Mouse (Mus musculus) thymus, adult 2 months (tissue): Measurements from ENCODE around the gene Tmem92. TPM values are rescaled to one million over a fixed set of nuclear protein-coding genes. Genes with fewer than 3 reads are reported as not detected.

Experiments
- DNase-seq: peaks from one replicate; pipeline ENCODE4 v3.0.0; 2021
- H3K27ac ChIP-seq: fragments of 200-500 bp; 2 replicates; pipeline ENCODE4 v1.5.1; 2012; ENCODE audit warnings: low read length, control low read depth; ENCODE audit not compliant: control insufficient read depth, insufficient read depth
- H3K27me3 ChIP-seq: fragments of 200-500 bp; 2 replicates; pipeline ENCODE4 v1.6.1; 2012; ENCODE audit warnings: mild to moderate bottlenecking, low read length, moderate library complexity, mixed read lengths; ENCODE audit not compliant: control insufficient read depth, insufficient read depth
- H3K36me3 ChIP-seq: fragments of 200-500 bp; 2 replicates; pipeline ENCODE4 v1.6.1; 2012; ENCODE audit warnings: mild to moderate bottlenecking, low read length, moderate library complexity; ENCODE audit not compliant: control insufficient read depth, insufficient read depth
- H3K4me1 ChIP-seq: fragments of 200-500 bp; replicated peaks from 2 replicates; pipeline ENCODE4 v1.6.1; 2012; ENCODE audit warnings: low read length; ENCODE audit not compliant: control insufficient read depth, insufficient read depth
- H3K4me3 ChIP-seq: fragments of 200-500 bp; 2 replicates; pipeline ENCODE4 v1.5.1; 2012; ENCODE audit warnings: mild to moderate bottlenecking, low read length, control low read depth, moderate library complexity; ENCODE audit not compliant: control insufficient read depth, insufficient read depth
- CTCF ChIP-seq: fragments of 200-500 bp; IDR thresholded peaks from 2 replicates; pipeline ENCODE4 v1.5.1; 2012; ENCODE audit warnings: mild to moderate bottlenecking, control low read depth, low read length, moderate library complexity, borderline replicate concordance; ENCODE audit not compliant: control insufficient read depth, poor library complexity, insufficient read depth; ENCODE audit errors: extremely low read depth
- POLR2A ChIP-seq: fragments of 200-500 bp; IDR thresholded peaks from 2 replicates; pipeline ENCODE4 v1.6.1; 2012; ENCODE audit warnings: mild to moderate bottlenecking, low read length, control low read depth, moderate library complexity; ENCODE audit not compliant: control insufficient read depth, poor library complexity, insufficient read depth; ENCODE audit errors: extremely low read depth
- WGBS: fragments of 180-500 bp; shearing (Covaris S2); methylation state at CpG from one replicate; pipeline ENCODE4 v1.1.7; 2018; 5-methylcytosine and 5-hydroxymethylcytosine counted together
- polyA plus RNA-seq: library from polyadenylated mRNA; depleted of rRNA; stranded (reverse); fragments of >200 nt; gene quantifications from 2 replicates; pipeline ENCODE4 v1.2.3, GENCODE M21; 2012

Gene Tmem92
- polyA plus RNA-seq, 1 experiment: 0.42 TPM

DNA sequence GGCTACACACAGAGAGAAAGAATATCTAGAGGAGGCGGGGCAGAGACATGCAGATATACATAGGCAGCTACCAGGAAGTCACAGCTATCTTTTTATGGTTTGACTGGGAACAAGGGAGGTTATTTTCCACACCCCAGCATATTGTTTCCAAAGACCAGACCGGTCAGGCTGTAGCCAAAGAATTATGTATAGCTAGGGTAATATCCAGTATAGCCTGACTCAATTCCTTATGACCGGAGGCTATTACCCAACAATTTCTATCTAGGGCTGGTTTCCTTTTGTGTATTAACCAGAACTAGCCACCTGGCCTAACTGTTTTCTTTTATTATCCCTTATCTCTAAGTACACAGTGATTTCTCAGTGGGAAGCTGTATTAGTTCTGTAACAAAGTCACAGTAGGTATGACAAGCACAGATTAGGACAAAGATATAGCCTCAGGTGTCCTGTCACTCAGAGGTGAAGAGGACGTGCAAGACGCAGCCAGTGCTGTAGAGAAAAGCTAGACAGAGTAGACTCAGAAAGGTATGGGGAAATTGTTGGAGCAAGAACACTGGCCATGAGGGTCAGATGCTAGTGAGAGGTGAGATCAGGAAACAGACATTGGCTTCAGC is 7.5 kb downstream of the Tmem92 start:
- 97% methylated on average over 5 of the region's 5 CpGs for WGBS
- DNase-seq: no peak
- Histone ChIP-seq H3K36me3 (no peaks in the 10 kb centered on the region), H3K4me1 (no peaks in the 10 kb centered on the region), H3K4me3 (no peak overlapping the region), H3K27ac (no peak overlapping the region), H3K27me3 (no peaks in the 10 kb centered on the region)
- no peak for TF ChIP-seq CTCF
- no peak for TF ChIP-seq POLR2A

DNA sequence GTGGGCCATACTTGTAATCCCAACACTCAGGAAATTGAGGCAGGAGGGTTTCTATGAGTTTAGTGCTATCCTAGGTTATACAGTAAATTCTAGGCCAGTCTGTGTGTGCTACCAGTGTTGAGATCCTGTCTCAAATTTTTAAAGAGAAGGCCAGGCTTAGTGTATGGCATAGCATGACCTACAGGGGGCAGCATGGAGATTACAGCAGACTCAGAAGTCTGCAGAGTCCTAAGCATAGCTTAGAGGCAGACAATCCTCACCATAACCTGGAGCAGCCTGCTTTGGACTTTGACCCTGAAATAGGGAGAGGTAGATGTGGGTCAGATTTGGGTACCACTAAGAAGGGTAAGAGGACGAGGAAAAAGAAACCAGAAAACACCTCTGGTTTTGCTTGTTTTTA is 8.7 kb downstream of the Tmem92 start:
- TF ChIP-seq CTCF (no peak), POLR2A (no peak)
- Histone ChIP-seq H3K4me1 (no peaks in the 10 kb centered on the region), H3K27me3 (no peaks in the 10 kb centered on the region), H3K4me3 (no peak overlapping the region), H3K27ac (no peak overlapping the region), H3K36me3 (no peaks in the 10 kb centered on the region)
- peak; percentile 24 for DNase-seq
- WGBS: 86% methylated on average over 1 of the region's 1 CpGs

DNA sequence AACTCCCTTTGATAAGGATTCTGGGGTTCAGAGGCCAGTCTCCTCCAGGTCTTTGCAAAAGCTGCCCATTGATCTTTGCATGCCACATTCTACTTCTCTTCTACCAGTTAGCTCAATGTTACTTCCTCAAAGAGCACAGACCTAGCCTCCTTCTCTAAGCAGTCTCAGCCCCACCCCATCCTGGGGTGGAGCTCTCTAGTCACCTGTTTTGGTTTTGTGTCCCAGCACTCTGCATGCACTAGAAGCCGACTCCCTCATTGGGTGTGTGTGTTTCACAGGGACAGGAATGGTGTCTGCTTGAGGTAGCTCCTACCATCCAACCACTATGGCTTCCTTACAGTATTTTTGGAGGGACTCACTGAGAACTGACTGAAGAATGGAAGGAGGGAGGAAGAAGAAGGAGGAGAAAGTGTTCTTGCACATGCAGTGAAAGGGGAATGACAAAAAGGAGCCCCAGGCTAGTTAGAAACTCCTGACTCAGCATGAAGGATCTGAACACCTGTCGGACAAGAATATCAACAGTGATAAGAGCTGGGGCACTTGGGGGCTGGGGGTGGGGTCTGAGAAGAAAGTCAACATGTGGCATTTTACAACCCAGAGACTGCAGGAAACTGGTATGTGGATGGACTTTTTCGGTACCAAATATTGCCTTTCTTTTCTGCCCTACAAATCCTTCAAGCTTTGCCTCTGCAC is 10.0 kb downstream of the Tmem92 start:
- no peak overlapping the region for H3K4me3 ChIP-seq
- H3K4me1 ChIP-seq: no peaks in the 10 kb centered on the region
- DNase-seq: no peak
- no peaks in the 10 kb centered on the region for H3K36me3 ChIP-seq
- H3K27me3 ChIP-seq: no peaks in the 10 kb centered on the region
- 69% methylated on average over 3 of the region's 3 CpGs for WGBS
- H3K27ac ChIP-seq: no peak overlapping the region
- TF ChIP-seq CTCF: no peak
- no peak for TF ChIP-seq POLR2A

DNA sequence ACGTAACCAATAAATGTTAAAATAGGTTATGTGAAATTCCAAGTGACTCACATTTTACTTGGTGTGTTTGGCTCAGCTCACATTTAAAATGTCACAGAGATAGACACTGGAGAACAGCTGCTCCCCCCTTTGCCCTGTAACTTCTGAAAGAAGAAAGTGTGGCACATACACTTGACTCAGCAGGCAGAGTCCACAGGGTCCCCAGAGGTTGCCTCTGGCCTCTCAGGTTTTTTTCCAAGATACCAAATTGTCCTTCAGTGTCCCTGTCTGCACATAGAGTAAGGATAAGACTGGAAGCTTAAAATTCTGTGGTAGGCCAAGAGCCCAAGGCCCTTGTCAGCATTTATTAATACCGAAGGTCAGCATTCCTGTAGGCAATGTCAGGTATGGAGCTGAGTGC is 15.3 kb downstream of the Tmem92 start:
- H3K27me3 ChIP-seq: no peaks in the 10 kb centered on the region
- TF ChIP-seq POLR2A: no peak
- TF ChIP-seq CTCF: no peak
- no peak overlapping the region for H3K27ac ChIP-seq
- H3K4me1 ChIP-seq: no peaks in the 10 kb centered on the region
- WGBS: 100% methylated on average over 2 of the region's 2 CpGs
- no peak for DNase-seq
- H3K36me3 ChIP-seq: no peaks in the 10 kb centered on the region
- no peak overlapping the region for H3K4me3 ChIP-seq

DNA sequence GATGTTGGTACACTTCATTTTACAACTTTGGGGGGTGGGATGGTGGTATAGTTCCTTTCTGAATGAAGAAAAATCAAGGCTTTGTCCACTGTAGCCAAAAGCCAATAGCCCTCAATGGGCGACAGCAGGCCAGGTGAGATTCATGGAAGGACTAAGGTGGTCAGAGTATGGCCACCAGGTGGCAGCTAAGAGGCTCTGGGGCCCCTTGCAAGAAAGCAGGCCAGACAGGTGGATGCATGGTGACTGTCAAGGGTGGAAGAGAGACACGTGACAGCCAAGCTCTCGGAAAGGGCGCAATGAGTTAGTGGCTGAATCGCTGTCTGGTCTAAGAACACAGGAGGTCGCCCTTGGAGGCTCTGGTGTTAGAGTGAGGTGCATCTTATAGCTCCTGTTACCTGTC is 19.7 kb downstream of the Tmem92 start:
- Histone ChIP-seq H3K36me3 (no peaks in the 10 kb centered on the region), H3K27ac (no peak overlapping the region), H3K4me3 (no peak overlapping the region), H3K27me3 (no peaks in the 10 kb centered on the region), H3K4me1 (no peaks in the 10 kb centered on the region)
- WGBS: 89% methylated on average over 6 of the region's 6 CpGs
- TF ChIP-seq POLR2A: no peak
- TF ChIP-seq CTCF: no peak
- DNase-seq: no peak

DNA sequence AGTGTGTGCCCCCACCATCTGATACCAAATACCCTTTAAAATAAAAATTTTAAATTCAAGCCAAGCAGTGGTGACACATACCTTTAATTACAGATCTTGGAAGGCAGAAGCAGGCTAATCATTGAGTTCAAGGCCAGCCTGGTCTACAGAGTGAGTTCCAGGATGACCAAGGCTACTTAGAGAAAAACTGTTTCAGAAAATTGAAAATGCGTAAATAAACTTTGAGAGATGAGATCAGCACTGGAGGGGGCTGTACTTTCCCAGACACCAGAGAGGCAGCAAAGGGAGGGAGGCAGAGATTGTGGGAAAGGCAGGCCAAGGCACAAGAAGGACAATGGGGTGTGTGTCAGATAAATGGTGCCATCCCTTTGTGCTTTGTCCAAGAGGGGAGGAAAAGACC is 20.2 kb downstream of the Tmem92 start:
- no peaks in the 10 kb centered on the region for H3K36me3 ChIP-seq
- WGBS: 98% methylated on average over 1 of the region's 1 CpGs
- no peaks in the 10 kb centered on the region for H3K4me1 ChIP-seq
- TF ChIP-seq POLR2A (no peak), CTCF (no peak)
- H3K4me3 ChIP-seq: no peak overlapping the region
- no peak overlapping the region for H3K27ac ChIP-seq
- H3K27me3 ChIP-seq: no peaks in the 10 kb centered on the region
- no peak for DNase-seq

DNA sequence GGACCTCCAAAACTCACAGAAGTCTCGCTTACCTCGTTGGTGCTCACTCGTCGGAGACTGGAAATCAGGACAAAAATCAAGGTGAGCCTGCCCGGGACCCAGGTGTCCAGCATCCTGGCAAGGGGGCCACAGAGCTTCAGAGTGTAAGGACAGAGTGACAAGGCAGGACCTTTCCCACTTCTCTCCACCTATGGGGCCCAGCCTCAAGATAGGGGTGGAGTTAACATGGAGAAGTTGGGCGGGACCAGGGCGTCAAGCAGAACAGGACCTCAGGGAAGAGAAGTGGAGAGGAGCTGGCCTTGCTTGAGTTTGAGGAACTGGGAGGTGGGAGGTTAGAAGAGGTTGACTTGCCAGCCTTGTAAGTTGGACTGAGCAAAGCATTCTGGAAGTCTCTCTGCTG is 21.7 kb downstream of the Tmem92 start:
- 77% methylated on average over 7 of the region's 7 CpGs for WGBS
- Histone ChIP-seq H3K27ac (no peak overlapping the region), H3K4me3 (no peak overlapping the region)

More for the DNA sequence above, 21.7 kb downstream of the Tmem92 start:
- Histone ChIP-seq H3K27me3 (no peaks in the 10 kb centered on the region), H3K36me3 (no peaks in the 10 kb centered on the region), H3K4me1 (no peaks in the 10 kb centered on the region)
- TF ChIP-seq POLR2A: no peak
- no peak for TF ChIP-seq CTCF
- DNase-seq: no peak
